Mouse (Mus musculus): ENCODE measurements around the gene Slc34a3. TPM values are rescaled to one million over a fixed set of nuclear protein-coding genes. Genes with fewer than 3 reads are reported as not detected.

Gene Slc34a3
- polyA plus RNA-seq, 1 experiment from 2014 or later: not detected

DNA sequence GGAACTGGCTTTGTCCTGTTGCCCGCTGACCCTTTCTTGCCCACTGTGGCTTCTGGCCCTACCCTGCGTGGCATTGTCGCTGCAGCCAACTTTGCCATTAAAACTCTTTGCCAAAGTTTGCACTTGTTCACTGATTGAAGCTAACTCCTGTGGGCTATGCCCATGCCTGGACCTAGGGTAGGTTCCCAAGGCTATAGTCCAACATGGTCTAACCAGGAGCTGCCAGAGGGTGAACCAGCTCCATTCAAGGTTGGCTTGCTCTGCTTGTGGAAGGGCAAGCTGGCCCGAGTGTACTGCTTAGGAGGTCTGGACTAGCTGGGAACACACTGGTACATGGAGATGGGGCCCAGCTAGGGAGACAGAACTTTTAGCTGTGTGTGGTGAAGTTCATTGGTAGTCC is 10.0 kb upstream of the Slc34a3 start:
- Histone ChIP-seq H3K4me1 (peaks cover 30% of the 10 kb centered on the region), H3K27me3 (peaks cover 32% of the 10 kb centered on the region), H3K9me3 (no peaks in the 10 kb centered on the region), H3K36me3 (peaks cover 36% of the 10 kb centered on the region), H3K27ac (replicated peaks) (no peak overlapping the region), H3K4me3 (no peak overlapping the region), H3K9ac (replicated peaks) (no peak overlapping the region), H3K4me2 (replicated peaks) (no peak overlapping the region)
- 91% methylated on average over 4 of the region's 4 CpGs for WGBS
- no peak for ATAC-seq (ENCODE audit: low FRiP score, low read depth)

DNA sequence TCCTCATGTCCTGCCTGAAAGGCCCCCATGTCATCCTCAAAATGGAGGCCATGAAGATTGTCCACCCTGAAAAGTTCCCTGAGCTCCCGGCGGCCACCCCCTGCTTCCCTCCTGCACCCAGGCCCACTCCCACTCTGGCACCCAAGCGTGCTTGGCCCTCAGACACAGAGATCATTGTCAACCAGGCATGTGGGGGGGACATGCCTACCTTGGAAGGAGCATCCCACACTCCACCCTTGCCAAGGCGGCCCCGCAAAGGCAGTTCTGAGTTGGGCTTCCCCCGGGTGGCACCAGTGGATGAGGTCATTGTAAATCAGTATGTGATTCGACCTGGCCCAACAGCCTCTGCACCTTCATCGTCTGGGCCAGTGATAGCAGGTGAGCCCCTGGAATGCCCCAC is 9.2 kb upstream of the Slc34a3 start:
- no peak overlapping the region for H3K27ac ChIP-seq (replicated peaks)
- no peaks in the 10 kb centered on the region for H3K9me3 ChIP-seq
- WGBS: 84% methylated on average over 8 of the region's 8 CpGs
- H3K4me2 ChIP-seq (replicated peaks): peak overlapping the region; percentile 94
- peaks cover 37% of the 10 kb centered on the region for H3K27me3 ChIP-seq
- ATAC-seq (ENCODE audit: low FRiP score, low read depth): no peak
- peak overlapping the region; percentile 68 for H3K4me3 ChIP-seq
- peaks cover 30% of the 10 kb centered on the region for H3K4me1 ChIP-seq
- 0 out of 2 replicates have a peak overlapping the region, but pooled peaks have one; percentile 83 for H3K9ac ChIP-seq (replicated peaks)
- H3K36me3 ChIP-seq: peaks cover 28% of the 10 kb centered on the region

GRCm38 (mm10) chr2:25242101-25242506 is 7.9 kb upstream of the Slc34a3 start, which contains the start of the genes Rnf208 and Cysrt1:
Rnf208 (plus strand) TSS chr2:25242255.
Cysrt1 (minus strand) TSS chr2:25242452.
- WGBS: 0% methylated on average over 23 of the region's 59 CpGs
- peak within 1 kb of the TSS; percentile 42; the same call in 1 of the 2 replicates for H3K27ac ChIP-seq (replicated peaks)
- peak within 1 kb of the TSS; percentile 83 for H3K9ac ChIP-seq (replicated peaks)
- peak within 1 kb of the TSS; percentile 94 for H3K4me2 ChIP-seq (replicated peaks)
- H3K4me3 ChIP-seq: peak within 1 kb of the TSS; percentile 68
- H3K27me3 ChIP-seq: peaks cover 37% of the 10 kb centered on the region
- peak; percentile 51; the same call in 1 of the 2 replicates for ATAC-seq (ENCODE audit: low FRiP score, low read depth)
- H3K9me3 ChIP-seq: no peaks in the 10 kb centered on the region
- peaks cover 30% of the 10 kb centered on the region for H3K4me1 ChIP-seq
- peaks cover 21% of the 10 kb centered on the region; the same call in 1 of the 2 replicates for H3K36me3 ChIP-seq

GRCm38 (mm10) chr2:25241438-25241775 is 7.2 kb upstream of the Slc34a3 start:
- Histone ChIP-seq H3K27me3 (peaks cover 37% of the 10 kb centered on the region), H3K4me1 (peaks cover 30% of the 10 kb centered on the region), H3K9me3 (no peaks in the 10 kb centered on the region), H3K4me3 (peak overlapping the region; percentile 68), H3K9ac (replicated peaks) (no peak overlapping the region), H3K36me3 (peaks cover 18% of the 10 kb centered on the region; the same call in 1 of the 2 replicates), H3K4me2 (replicated peaks) (peak overlapping the region; percentile 94), H3K27ac (replicated peaks) (0 out of 2 replicates have a peak overlapping the region, but pooled peaks have one; percentile 42)
- 22% methylated on average over 6 of the region's 6 CpGs for WGBS
- peak; percentile 38 for ATAC-seq (ENCODE audit: low FRiP score, low read depth)

- peak overlapping the region; percentile 37; the same call in 1 of the 2 replicates for H3K9ac ChIP-seq (replicated peaks)
- peak overlapping the region; percentile 68 for H3K4me3 ChIP-seq
- H3K4me2 ChIP-seq (replicated peaks): peak overlapping the region; percentile 94
- H3K9me3 ChIP-seq: no peaks in the 10 kb centered on the region
- peak overlapping the region; percentile 42; the same call in 1 of the 2 replicates for H3K27ac ChIP-seq (replicated peaks)
- 1% methylated on average over 29 of the region's 29 CpGs for WGBS
- peaks cover 37% of the 10 kb centered on the region for H3K27me3 ChIP-seq
- ATAC-seq (ENCODE audit: low FRiP score, low read depth): peak; percentile 75
- peaks cover 30% of the 10 kb centered on the region for H3K4me1 ChIP-seq
- peaks cover 13% of the 10 kb centered on the region; the same call in 1 of the 2 replicates for H3K36me3 ChIP-seq
Observed at GRCm38 (mm10) chr2:25240723-25241437, 6.7 kb upstream of the Slc34a3 start.

DNA sequence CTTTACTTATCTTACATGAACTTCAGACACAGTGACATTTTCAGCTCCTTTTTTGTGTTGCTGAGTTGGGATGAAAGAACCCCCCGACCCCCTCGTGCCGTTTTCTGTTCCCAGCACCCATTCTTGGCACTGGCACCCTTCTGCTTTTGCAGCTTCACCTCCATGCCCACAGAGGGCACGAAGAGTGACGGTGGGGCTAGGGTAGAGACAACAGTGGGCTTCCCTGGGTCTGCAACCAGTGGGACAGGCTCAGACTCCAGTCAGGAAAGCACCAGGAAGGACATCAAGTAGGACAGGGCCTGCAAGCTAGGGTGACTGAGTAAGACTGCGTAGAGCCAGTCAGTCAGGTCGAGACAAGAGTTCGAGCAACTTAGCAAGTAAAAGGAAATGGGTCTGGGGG is 6.1 kb upstream of the Slc34a3 start:
- H3K9ac ChIP-seq (replicated peaks): no peak overlapping the region
- peaks cover 30% of the 10 kb centered on the region for H3K4me1 ChIP-seq
- peaks cover 37% of the 10 kb centered on the region for H3K27me3 ChIP-seq
- ATAC-seq (ENCODE audit: low FRiP score, low read depth): peak; percentile 16; the same call in 1 of the 2 replicates
- H3K9me3 ChIP-seq: no peaks in the 10 kb centered on the region
- H3K36me3 ChIP-seq: 0 out of 2 replicates have a peak, but pooled peaks cover 8% of the 10 kb centered on the region
- peak overlapping the region; percentile 94 for H3K4me2 ChIP-seq (replicated peaks)
- peak overlapping the region; percentile 42; the same call in 1 of the 2 replicates for H3K27ac ChIP-seq (replicated peaks)
- peak overlapping the region; percentile 68 for H3K4me3 ChIP-seq
- WGBS: 46% methylated on average over 8 of the region's 8 CpGs

DNA sequence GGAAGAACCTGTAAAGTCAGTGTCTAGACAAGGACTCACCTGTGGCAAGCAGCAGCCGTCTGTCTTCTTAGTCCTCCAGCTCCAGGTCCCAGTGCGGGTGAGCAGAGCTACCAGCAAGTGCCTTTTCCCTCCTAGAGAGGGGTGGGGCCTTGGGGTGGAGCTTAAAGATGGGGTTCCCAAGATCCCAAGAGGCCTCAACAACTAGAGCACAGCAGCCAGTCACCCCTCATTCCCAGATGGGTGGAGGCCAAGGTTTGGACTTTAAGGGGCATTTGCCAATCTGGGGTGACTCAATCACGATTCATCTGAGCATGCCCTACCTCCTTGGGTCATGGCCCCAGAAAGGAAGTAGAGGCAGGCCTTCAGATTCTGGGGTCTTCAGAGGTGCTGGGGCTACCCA is 5.6 kb upstream of the Slc34a3 start:
- peaks cover 30% of the 10 kb centered on the region for H3K4me1 ChIP-seq
- no peak overlapping the region for H3K9ac ChIP-seq (replicated peaks)
- H3K27ac ChIP-seq (replicated peaks): no peak overlapping the region
- peaks cover 37% of the 10 kb centered on the region for H3K27me3 ChIP-seq
- H3K4me2 ChIP-seq (replicated peaks): no peak overlapping the region
- H3K4me3 ChIP-seq: no peak overlapping the region
- H3K9me3 ChIP-seq: no peaks in the 10 kb centered on the region
- ATAC-seq (ENCODE audit: low FRiP score, low read depth): no peak
- 93% methylated on average over 3 of the region's 3 CpGs for whole genome bisulfite sequencing
- H3K36me3 ChIP-seq: 0 out of 2 replicates have a peak, but pooled peaks cover 3% of the 10 kb centered on the region

DNA sequence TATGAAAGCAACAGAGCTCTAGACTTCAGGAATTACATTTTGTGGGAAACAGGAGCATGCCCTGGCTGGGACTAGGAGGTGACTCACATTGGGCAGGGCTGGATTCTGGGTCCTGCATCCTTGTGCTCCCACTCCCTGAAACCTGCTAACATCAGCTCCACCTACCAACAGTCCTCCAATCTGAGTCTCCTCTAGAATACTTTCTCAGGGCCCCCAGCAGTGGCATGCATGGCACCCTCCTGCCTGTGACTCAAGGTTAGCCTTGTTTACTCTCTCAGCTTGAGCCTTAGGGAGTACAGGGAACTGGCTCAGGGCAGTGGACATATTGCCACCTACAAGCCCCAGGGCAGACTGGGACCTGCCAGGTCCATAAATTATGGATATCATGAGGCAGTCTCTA is 3.9 kb upstream of the Slc34a3 start:
- no peak overlapping the region for H3K4me2 ChIP-seq (replicated peaks)
- peaks cover 29% of the 10 kb centered on the region for H3K4me1 ChIP-seq

DNA sequence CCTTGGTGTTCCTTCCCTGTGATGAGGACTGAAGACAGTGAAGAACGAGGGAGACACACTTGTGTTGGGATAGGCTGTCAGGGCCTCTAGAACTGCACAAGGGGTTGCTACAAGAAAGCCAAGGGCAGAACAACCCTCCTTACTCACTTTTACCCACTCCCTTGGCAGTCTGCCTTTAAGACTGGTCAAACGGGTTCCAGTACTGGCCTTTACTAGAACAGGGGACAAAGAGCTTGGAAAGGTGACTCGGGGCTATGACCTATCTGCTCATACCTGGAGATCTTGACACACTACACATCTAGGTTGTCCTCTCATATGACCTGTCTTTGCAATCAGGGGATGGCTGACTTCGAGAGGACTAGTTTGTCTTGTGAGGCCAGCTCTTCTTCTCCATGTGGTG is 3.4 kb upstream of the Slc34a3 start:
- WGBS: 74% methylated on average over 4 of the region's 4 CpGs
- H3K4me3 ChIP-seq: no peak overlapping the region

More for the DNA sequence above, 3.9 kb upstream of the Slc34a3 start:
- H3K27me3 ChIP-seq: peaks cover 28% of the 10 kb centered on the region
- H3K4me3 ChIP-seq: no peak overlapping the region
- H3K36me3 ChIP-seq: no peaks in the 10 kb centered on the region
- H3K9ac ChIP-seq (replicated peaks): no peak overlapping the region
- no peak overlapping the region for H3K27ac ChIP-seq (replicated peaks)
- no peak for ATAC-seq (ENCODE audit: low FRiP score, low read depth)
- no peaks in the 10 kb centered on the region for H3K9me3 ChIP-seq

DNA sequence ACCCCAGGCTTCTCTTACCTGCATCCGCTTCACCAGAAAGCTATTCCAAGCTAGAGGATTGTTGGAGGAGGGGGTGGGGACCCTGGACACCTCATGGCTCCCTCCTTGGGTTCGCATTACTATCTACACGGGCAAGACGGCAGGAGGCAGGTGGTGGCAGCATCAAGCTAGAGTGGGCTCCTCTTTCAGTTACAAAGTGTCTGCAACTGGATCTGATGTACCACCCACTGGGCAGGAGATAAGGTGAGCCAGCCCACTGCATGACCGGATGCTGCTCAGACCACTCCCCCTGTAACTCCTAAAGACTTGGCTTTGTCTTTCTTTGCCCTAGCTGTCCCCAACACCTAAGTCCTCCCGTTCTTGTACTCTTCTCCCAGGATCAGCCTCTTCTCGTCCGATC is 2.5 kb upstream of the Slc34a3 start, which contains the start of gene Rnf224:
Gene Rnf224 (minus strand): TSS at position 174 of the 400 bp plus-strand sequence.
- H3K27me3 ChIP-seq: peaks cover 18% of the 10 kb centered on the region
- 41% methylated on average over 8 of the region's 8 CpGs for WGBS

More for the DNA sequence above, 3.4 kb upstream of the Slc34a3 start:
- Histone ChIP-seq H3K27me3 (peaks cover 23% of the 10 kb centered on the region), H3K9me3 (no peaks in the 10 kb centered on the region), H3K36me3 (no peaks in the 10 kb centered on the region), H3K27ac (replicated peaks) (no peak overlapping the region), H3K4me2 (replicated peaks) (no peak overlapping the region), H3K4me1 (peaks cover 23% of the 10 kb centered on the region), H3K9ac (replicated peaks) (no peak overlapping the region)
- ATAC-seq (ENCODE audit: low FRiP score, low read depth): no peak

GRCm38 (mm10) chr2:25234551-25235220 is 522 bp upstream of the Slc34a3 start:
- H3K4me1 ChIP-seq: no peaks in the 10 kb centered on the region
- no peaks in the 10 kb centered on the region for H3K9me3 ChIP-seq
- no peak overlapping the region for H3K27ac ChIP-seq (replicated peaks)
- no peaks in the 10 kb centered on the region for H3K36me3 ChIP-seq
- 71% methylated on average over 5 of the region's 5 CpGs for WGBS
- H3K4me2 ChIP-seq (replicated peaks): no peak overlapping the region
- no peak overlapping the region for H3K9ac ChIP-seq (replicated peaks)
- H3K4me3 ChIP-seq: no peak overlapping the region
- peaks cover 21% of the 10 kb centered on the region for H3K27me3 ChIP-seq
- no peak for ATAC-seq (ENCODE audit: low FRiP score, low read depth)

More for the DNA sequence above, 2.5 kb upstream of the Slc34a3 start, which contains the start of gene Rnf224:
- Histone ChIP-seq H3K9ac (replicated peaks) (no peak within 1 kb of the TSS), H3K4me1 (peaks cover 14% of the 10 kb centered on the region), H3K9me3 (no peaks in the 10 kb centered on the region), H3K36me3 (no peaks in the 10 kb centered on the region), H3K4me2 (replicated peaks) (no peak within 1 kb of the TSS), H3K4me3 (no peak within 1 kb of the TSS), H3K27ac (replicated peaks) (no peak within 1 kb of the TSS)
- ATAC-seq (ENCODE audit: low FRiP score, low read depth): no peak

GRCm38 (mm10) chr2:25233421-25233820 is 743 bp downstream of the Slc34a3 start:
- 77% methylated on average over 4 of the region's 4 CpGs for WGBS
- H3K4me3 ChIP-seq: no peak overlapping the region
- H3K4me2 ChIP-seq (replicated peaks): no peak overlapping the region
- H3K27ac ChIP-seq (replicated peaks): no peak overlapping the region
- ATAC-seq (ENCODE audit: low FRiP score, low read depth): no peak
- H3K4me1 ChIP-seq: peaks cover 4% of the 10 kb centered on the region; the same call in 1 of the 2 replicates
- no peaks in the 10 kb centered on the region for H3K9me3 ChIP-seq
- no peaks in the 10 kb centered on the region for H3K36me3 ChIP-seq
- H3K27me3 ChIP-seq: peaks cover 21% of the 10 kb centered on the region
- H3K9ac ChIP-seq (replicated peaks): no peak overlapping the region
